Mouse (Mus musculus) urinary bladder, adult 2 months (tissue): ENCODE measurements around the gene Epb41. TPM values are rescaled to one million over a fixed set of nuclear protein-coding genes. Genes with fewer than 3 reads are reported as not detected.

Experiments
- DNase-seq: peaks from one replicate; pipeline ENCODE4 v3.0.0; 2022; ENCODE audit warnings: low spot score
- polyA plus RNA-seq: library from polyadenylated mRNA; depleted of rRNA; stranded (reverse); fragments of >200 nt; gene quantifications from 2 replicates; pipeline ENCODE4 v1.2.3, GENCODE M21; 2012

The Epb41 gene
- polyA plus RNA-seq, 1 experiment, result 61.2 TPM

DNA sequence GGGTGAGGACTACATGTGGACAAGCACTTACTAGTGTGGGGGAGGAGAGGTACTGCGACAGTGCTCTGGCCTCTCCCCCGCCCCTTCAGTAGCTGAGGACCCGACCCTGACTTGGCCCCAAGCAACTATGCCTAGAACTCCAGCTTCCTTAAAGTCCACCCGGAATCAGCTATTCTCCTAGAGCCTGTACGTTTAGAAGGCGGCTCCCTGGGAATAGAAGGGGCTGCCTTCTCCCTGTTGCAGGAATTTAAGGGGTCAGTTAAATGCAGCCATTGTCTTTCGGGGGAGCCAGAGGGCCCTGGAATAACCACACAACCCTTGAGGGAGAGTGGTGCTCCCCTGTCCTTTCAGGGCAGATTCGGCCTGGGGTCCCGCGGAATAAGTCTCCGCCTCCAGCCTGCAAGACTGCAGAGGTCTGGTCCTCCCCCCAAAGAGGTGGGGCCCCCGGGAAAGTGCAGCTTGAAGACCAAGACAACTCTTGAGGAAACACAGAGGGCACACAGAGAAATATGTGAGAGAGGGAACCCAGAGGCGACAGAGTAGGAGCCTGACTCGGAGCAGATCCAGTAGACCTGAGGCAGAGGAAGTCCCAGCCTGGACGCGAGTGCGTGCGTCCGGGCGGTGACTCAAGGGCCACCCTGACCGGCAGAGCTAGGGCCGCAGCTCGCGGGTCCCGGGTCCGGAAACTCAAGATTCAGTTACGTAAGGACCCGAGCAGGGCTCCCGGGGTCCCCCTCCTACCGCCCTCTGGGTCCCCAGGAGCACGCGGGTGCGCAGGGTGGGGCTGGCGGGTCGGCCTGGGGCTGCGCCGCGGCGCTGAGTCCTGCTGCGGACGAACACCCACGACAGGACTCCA, 816 bp downstream of the Epb41 start, which contains the start of gene Gm10300:
Gene Gm10300 (plus strand): TSS at position 621 of the 856 bp plus-strand sequence.
- DNase-seq, result peak; percentile 47

DNA sequence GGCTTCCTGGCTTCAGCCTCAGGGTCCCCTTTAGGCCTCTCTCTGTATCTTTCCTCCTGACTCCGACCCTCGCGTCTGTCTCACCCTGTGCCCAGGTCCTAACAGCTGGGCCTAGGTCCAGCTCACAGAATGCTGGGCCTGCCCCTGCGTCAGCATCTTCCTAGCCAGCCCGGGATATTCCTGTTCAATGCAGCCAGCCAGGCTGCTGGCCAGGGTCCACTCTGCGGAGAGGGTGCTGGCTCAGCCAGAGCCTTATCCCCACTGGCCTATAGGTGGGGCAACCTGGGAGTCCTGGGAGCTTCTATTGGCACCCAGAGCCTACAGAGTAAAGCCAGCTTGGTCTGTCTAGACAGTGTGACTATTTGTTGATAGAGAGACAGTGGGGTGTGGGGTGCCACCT, 2.2 kb downstream of the Epb41 start:
- no peak for DNase-seq

DNA sequence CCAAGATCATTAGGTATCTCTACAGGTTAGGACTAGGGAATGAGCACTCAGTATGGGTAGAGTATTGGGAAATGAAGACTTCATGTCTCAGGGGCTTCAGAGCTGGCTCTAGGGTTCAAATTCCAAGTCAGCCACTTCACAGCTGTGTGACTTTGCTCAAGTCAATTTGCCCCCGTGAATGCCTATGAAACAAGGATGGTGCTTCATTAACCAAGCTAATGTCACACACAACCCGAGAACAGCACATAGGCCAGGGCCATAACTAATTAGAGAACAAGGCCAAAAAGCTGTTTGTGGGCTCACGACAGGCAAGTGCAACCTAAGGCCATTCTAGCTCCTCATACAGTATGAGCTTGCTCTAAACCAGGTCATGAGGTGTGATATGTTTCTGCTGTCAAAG, 3.0 kb downstream of the Epb41 start:
- DNase-seq, result no peak

DNA sequence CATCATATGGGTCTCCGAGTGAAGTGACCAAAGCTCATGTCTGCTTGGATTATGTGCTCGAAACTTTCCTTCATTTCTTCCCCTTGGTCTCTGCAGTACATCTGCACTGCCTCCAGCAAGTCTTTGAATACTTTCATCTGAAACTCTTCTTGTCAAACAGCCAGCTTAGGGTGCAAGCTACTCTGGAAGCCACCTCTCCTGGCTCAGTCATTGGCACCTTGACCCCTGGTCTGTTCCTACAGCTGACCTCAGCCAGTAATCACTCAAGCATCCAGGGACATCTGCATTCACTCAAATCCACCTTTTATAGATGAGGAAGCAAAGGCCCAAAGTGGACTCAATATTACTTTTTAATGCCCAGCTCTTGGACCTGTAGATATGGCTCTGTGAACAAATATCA, 3.4 kb downstream of the Epb41 start:
- no peak for DNase-seq

DNA sequence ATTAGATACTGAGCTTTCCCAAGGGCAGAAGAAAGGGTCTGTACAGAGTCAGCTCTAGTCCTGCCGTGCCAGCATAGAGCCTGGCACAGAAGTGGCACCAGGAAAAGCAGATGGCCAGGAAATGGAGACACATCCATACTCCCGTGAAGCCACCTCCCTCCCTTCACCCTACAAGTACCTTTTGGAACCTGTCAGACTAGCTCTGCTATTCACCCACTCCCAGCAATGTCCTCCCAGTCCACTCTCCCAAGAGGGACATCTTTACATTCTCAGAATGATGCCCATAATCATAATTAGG, 7.2 kb downstream of the Epb41 start:
- DNase-seq, result no peak

DNA sequence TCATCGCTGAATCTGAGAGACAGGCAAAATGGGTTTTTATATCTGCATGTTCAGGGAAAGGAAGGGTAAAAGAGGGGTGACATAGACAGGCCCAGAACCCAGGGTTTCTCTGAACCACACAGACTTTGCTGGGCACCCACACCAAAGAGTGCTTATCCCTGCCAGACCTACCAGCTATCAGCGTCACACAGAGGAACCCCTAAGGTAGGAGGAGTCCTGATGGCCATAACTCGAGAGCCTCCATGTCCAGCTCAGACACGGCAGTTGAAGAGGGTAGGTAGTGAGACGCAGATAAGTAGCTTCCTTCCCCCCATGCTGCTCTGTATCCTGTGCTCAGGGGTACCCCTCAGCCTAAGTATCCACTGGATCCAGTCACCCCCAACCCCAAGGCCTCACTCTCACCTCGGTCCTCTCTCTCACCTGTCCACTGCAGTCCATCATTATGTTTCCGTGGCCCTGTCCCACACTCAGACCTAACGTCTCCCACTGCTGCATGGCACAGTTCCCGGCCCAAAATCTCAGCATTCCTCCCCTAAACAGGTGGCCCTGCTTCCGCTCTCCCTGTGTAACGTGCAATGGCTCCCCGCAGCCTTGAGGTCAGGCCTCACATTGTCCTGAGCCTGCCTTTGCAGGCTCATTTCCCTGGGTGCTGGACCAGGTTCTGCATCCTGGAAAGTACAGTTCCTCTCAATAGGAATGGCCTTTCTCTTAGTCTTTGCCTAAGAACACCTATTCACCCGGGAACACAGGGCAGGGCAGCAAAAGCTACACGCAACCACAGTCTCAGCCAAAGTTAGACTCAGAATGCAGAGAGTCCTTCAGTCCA, 7.8 kb downstream of the Epb41 start:
- DNase-seq, result no peak

DNA sequence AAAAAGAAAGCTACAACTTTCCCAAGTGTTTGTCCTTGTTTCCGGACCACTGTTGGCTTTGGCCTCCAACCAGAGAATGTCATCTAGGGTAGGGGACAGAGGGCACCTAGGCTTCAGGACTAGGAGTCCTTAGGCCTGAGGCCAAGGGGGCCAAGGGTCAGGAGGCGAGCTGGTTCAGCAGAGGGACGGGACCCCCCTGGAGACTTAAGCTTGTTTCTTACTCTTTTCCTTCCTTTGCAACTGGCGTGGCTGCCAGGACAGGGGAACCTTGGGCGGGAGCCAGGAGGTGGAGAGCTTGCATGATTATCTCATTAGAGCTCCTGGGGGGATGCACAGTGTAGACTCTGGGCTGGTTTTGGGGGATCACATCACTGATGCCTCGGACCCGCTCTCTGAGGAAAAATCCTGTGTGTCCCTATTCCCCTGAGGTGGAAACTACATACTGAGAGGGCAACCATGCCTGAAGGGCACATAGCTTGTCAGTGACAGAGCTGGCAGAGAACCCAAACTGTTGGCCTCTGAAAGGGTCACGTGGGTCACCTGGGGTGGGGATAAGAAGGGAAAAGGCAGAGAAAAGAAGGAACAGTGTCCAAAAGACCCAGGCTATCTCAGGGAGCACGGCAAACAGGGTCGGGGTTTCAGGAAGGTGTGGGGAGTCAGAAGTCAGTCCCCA, 8.9 kb downstream of the Epb41 start:
- no peak for DNase-seq

DNA sequence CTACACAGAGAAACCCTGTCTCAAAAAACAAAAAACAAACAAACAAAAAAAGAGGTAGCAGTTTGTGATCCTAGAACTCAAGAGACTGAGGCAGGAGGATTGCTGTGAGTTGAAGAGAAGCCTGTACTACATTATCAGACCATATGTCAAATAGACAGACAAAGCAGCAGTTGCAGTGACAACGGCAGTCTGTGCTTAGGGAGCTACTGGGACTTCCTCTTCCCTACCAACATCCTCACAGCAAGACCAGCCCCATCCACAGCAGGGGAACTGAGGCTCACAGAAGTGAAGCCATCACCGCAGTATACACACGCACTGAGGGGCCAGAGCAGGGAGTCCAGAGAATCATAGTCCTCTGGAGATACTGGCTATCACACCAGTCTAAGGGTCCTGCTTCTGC, 9.5 kb downstream of the Epb41 start:
- no peak for DNase-seq

DNA sequence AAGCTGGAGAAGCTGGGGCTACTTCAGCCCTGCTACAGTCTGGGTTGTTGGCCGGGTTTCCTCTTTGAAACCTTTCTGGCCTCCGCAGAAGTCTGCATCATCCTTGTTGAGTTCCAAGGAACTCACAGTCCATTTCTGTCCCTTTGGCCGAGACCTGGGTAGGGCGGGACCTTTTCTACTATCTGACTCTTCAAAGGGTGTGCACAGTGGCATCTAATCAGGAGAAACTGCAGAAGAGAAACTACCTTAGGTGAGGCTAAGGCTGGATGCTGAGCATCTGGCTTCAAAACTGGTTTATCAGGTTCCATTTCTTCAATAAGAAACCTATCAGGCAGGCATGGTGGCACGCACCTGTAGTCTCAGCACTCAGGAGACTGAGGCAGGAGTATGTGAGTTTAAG, 10.6 kb downstream of the Epb41 start:
- DNase-seq, result no peak

DNA sequence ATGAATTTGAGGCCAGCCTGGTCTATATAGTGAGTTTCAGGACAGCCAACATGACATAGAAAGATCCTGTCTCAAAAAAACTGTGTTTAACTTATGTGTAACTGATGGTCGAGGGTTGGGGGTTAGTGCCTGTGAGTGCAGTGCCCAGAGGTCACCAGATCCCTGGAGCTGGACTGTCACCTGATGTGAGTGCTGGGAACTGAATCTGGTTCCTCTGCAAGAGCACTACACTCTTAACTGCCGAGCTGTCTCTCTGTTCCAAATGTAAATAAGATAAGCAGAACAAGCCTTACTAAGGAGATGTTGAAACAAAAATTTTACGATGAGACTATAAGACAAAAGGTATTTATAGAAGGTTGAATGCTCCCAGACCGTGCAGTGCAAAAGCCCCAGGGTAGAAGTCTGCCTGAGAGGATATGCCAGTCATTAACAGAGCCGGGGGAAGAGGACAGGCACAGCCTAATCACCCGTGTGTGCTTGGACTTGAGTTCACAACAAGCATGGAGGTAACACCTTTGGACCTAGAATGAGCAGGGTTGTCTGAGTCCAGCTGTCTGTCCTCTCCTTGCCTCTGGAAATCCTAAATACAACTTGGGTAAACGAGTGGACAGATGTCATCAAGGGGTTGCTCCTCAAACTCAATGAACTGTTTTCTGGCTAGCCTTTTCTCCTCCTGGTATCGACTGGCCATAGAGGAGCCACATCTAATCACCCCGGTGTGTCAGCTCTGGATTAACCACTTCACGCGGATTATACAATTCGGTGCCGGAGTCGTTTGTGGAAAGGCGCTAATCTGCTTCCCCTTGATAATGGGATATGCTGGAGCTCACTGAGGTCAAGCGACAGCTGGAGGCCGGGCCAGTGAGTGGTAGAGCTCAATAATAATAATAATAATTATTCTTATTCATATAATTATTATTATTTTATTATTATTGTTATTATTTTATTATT, 11.9 kb downstream of the Epb41 start:
- DNase-seq, result no peak

DNA sequence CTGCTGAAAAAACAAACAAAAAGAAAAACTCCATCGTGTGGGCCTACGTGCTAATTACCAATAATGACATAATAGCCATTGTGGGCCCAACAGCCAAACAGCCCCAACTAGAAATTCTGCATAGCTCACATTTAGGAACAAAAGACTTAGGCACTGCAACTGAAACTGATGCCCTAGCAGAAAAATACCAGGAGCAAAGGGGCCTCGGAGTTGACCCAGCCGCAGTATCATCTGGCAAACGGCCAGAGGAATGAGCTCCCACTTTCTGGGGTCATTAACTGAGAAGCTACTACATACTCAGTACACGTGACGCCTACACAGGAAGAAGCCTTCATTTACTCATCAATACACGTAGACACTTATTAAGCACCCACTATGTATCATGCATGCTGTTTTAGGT, 12.8 kb downstream of the Epb41 start:
- DNase-seq, result no peak

DNA sequence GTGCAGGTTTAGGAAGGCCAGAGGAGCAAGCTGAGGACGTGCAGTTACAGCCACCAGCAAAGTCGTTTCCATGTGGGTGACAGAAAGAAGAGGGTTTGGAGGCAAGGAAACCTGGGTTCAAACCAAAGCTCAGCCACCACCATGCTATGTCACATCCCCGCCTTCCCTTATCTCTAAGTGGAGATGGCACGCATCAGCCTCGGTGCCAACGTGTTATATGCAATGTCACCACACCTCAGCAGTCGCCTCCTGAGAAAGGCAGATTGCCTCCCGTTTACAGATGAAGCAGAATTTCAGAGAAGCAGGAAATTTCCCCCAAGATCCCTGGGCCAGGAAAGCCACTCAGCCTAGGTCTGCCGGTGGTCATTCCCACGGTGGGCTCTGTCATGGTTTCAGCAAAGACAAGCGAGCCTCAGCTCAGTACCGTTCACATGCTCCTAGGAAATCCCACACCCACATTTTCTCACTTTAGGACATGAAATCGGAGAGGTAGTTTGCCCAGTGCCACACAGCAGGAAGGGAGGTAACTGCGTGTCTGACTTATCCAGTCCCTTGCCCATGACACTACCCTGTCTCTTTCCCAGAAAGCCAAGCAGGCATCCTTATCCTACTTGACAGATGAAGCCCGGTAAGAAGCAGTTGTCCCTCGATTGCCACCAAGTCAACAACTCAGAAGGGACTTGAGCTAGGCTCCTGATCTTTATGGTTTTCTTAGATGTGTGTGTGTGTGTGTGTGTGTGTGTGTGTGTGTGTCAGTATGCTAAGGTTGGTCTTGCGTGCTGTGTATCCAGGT, 14.9 kb downstream of the Epb41 start:
- DNase-seq, result no peak

DNA sequence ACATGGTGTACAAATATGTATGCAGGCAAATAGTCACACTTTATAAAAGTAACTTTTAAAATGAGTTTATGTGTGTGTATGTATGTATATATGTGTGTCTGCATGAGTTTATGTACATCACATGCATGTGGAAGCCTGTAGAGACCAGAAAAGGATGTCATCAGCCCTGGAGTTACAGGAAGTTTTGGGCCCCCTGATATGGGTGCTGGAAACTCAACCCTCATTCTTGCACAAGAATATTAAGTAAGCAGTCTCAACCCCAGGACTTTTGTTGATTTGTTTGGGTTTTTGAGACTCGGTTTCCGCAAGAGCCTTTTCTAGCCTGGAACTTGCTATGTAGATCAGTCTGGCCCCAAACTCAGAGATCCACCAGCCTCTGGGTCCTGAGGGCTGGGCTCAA, 15.6 kb downstream of the Epb41 start:
- DNase-seq, result no peak

DNA sequence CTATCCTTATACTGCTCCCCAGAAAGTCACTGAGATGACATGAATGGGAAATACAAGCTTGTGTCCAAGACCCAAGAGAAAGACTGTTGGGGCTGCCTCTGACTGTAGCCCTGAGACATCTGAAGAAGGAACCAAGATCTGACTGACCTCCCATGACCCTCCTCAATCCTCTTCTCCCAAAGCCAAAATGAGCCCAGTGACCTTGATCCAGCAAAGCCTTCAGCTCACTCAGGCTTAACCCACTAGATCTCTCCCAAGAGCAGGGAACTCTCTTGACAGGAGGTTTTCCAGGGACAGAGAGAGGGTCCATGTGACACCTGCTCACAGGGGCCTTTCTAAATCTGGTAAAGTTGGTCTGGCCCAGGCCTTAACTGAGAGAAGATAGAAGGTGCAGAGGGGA, 17.8 kb downstream of the Epb41 start:
- DNase-seq, result no peak

DNA sequence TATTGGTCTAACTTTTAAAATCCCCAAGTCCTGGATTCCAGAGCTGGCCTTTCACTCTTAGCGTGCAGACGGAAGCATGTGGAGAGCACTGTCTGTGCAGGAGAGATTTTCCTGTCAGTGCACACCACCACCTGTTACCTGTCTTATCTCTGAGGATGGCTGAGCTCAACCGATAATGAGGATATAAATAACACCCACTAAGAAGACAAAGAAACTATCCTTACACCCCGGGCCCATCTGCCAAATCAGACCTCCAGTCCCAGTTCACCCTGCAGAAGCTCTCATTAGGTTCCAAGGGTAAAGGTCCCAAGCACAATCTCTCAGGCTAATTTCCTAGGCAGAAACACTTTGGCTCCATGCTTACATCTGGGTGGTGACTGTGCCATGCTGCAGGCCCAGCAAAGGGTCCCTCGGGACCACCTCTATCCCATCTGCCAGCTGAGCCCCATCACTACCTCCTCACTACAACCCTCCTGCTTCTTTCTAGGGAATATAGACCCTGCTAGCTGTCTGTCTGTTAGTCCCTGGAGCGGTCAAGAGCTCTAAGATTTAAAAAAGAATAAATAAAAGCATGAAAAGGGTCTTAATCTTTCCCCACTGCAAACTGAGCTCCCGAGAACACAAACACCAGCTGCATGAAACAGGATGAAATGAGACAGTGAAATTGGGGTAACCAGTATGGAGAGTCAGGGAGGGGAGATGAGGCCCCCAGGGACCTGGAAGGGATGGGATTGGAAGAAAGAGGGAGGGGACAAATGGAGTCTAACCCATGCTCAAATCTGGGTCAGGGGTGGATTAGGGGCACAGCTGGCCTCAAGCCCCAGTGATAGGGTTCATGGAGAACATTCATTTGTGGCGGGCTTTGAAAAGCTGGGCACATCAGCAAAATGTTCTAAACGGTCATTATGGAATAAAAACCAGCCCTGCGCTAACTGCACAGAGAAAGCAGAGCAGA, 23.5 kb downstream of the Epb41 start:
- DNase-seq, result no peak

DNA sequence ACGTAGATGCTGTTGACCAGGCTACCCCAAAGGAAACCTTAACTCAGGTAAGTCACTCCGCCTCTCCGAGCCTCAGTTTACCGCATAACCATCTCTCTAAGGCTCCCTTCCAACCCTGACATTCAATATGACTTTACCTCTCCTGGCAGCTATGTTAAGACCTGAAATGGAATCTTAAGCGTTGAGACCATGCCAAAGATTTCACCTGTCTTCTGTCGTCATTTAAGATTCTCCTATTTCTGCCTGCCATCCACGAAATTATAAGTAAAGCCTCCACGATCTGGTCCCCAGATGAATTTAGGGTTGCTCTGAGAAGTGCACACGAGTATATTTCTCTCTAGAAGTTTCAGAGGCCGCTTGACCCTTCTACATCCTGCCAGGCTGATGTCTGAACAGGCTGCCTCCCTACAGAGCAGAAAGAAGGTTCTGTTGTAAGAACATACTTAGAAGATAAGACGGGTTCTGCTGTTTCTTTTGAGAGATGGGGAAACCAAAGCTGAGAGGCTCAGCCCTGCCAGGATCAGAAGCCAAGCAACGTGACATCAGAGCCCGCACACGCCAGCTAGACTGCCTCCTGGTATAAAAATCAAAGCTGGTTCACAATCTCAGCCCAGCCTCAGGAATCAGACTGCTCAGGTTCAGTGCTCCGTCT, 25.4 kb downstream of the Epb41 start:
- DNase-seq, result no peak

DNA sequence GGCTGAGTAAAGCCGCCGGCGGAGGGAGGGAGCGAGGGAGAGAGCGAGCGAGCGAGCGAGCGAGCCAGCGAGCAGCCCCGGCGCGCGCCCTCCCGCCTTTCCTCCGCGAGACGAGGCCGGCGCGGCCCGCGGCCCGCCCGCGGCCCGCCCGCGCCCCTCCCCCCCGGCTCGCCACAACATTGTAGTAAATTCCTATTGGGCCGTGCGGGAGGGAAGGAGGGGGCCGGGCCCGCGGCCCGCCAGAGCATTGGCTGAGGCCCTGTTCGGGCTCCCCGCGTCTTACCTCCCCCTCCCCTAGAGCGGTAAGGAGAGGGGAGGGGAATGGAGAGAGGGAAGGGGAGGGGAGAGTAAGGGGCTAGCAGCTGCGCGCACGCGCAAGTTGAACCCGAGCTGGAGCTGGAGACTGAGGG, 26.1 kb downstream of the Epb41 start:
- DNase-seq, result peak; percentile 65

DNA sequence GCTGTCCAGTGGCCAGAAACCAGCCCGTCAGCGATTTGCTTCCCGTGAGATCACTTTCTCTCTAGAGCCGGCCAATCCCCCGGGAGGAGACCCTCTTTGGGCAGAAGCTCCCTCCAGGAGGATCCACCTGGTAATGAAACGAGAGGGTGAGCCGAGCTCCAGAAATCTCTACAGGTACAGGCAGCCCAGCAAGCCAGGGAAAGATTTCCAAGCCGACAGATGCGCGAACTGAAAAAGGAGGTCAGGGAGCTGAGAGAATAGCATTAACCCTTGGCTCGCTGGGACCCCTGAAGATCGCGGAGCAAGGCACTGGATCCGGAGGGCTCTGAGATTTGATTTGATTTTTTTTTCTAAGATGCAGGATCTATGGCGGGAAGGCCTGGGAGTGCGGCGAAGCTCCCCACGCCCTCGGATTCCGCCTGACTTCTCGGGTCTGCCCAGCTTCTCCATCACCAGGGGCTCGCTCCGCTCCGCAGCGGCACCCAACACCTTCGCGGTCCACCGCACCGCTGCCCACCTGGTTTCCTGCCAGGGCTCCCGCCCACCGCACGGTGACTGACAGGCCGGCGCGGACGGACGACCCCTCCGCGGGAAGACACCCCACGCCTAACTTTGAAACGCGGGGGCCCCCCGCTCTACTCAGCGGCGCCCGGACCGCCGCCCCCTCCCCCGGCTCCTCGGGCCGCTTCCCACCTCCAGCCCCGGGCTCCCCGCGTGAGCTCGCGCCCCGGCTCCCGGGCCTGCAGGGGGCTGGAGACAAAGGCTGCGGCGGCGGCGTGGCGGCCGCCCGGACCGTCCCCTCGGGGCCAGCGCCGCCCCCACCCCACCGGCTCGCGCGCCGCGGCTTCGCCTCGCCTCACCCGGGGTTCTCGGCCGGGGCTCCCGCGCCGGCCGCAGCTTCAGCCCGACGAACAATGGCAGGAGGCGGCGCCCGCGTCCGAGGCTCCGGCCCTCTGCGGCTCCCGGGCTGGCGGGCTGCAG, 26.8 kb downstream of the Epb41 start:
- DNase-seq, result no peak
